Mouse (Mus musculus) ES-Bruce4 (cell line): Measurements from ENCODE around the gene Arf4.

Experiments used
- CTCF ChIP-seq: IDR thresholded peaks from one replicate; pipeline ENCODE4 v1.8.1; 2011; ENCODE audit warnings: low read depth, low read length
- POLR2A ChIP-seq: IDR thresholded peaks from one replicate; pipeline ENCODE4 v1.8.1; 2011; ENCODE audit warnings: low read length; ENCODE audit not compliant: insufficient read depth

GRCm38 (mm10) chr14:26595695-26596365 lies 42.0 kb upstream of the Arf4 start:
- TF ChIP-seq CTCF (no peak), POLR2A (no peak)
